Mouse (Mus musculus) ES-E14 (cell line): ENCODE measurements around the gene Six3.

Experiments used
- HCFC1 ChIP-seq: IDR thresholded peaks from 2 replicates; pipeline ENCODE4 v1.6.1; 2012; ENCODE audit warnings: low read length, inconsistent platforms, borderline replicate concordance; ENCODE audit not compliant: insufficient read depth
- ZNF384 ChIP-seq: IDR thresholded peaks from 2 replicates; pipeline ENCODE4 v1.6.1; 2012; ENCODE audit warnings: low read depth, low read length, inconsistent platforms

DNA sequence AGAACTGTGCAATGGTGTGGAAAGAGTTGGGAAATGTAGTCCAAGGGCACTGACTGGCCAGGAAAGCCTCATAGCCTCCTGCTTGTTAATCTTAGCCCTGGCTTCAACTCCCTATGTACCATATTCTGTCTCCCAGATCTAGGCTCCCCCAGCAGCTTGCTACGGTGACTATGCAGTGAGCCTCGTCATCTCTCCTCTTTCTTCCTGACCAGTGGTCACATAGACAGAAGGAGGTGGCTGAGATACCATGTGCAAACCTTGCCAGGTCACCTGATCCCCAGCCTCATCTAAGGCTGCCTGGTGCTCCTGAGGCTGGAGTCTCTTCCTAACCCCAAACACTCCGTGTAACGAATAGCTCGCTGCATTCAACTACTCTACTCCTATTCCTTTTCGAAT, 6.7 kb downstream of the Six3 start:
- TF ChIP-seq ZNF384 (no peak), HCFC1 (no peak)
